Mouse (Mus musculus): Measurements from ENCODE around the gene Haus2. TPM values are rescaled to one million over a fixed set of nuclear protein-coding genes. Genes with fewer than 3 reads are reported as not detected.
A peak's percentile ranks its signal among the peaks of the same experiment; 100 is the strongest.

Haus2 gene
- polyA plus RNA-seq, 1 experiment from 2014 or later: 17.4 TPM

DNA sequence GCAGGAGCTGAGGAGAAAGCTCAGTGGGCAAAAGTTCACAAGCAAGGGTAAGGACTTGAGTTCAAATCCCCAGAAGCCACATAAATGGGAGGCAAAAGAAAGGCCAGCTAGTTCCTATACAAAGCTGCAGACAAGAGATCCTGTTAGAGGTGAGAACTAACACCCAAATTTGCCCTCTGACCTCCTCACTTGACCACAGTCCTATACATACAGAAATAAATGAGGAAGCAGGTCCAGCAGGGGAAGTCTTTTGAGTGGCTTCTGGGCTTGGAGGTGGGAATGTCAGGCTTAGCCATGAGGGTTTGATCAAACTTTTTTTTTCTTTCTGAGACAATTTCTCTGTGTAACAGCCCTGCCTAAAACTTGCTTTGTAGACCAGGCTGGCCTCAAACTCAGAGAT lies 13.7 kb downstream of the Haus2 start:
- no peaks in the 10 kb centered on the region for H3K4me1 ChIP-seq (replicated peaks)
- H3K9me3 ChIP-seq (replicated peaks): no peaks in the 10 kb centered on the region
- H3K27ac ChIP-seq: no peak overlapping the region
- no peaks in the 10 kb centered on the region for H3K27me3 ChIP-seq
- H3K4me2 ChIP-seq: no peak overlapping the region
- H3K36me3 ChIP-seq: peaks cover 25% of the 10 kb centered on the region
- H3K9ac ChIP-seq: no peak overlapping the region
- ATAC-seq (replicated peaks; ENCODE audit: insufficient number of reproducible peaks, insufficient read depth, low FRiP score, low read depth): no peak
- no peak overlapping the region for H3K4me3 ChIP-seq

DNA sequence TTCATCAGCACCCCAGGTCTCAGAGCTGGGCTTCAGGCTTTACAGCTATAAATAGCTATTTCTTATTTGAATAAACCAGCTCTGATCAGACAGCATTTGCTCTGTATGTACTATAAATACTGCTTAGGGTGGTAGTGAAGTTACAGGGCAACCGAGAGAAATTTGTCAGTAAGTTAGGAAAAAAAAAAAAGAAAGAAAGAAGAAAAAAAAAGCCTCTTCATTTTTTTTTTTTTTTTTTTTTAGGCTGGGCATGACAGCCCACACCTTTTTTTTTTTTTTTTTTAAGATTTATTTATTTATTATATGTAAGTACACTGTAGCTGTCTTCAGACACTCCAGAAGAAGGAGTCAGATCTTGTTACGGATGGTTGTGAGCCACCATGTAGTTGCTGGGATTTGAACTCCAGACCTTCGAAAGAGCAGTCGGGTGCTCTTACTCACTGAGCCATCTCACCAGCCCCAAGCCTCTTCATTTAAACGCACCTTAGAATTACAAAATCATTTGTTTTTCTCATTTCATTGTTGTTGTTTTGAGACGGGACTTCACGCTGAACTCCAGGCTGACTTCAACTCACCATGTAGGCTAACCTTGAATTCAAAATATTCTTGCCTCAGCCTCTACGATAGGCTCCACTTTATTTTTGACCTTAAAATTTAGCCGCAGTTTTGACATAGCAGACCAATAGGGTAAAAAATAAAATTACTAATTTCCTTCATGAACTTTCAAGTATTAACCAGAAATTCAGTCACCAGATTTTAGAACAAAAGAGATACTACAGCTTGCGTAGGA lies 19.1 kb downstream of the Haus2 start:
- 28% methylated on average over 10 of the region's 10 CpGs for WGBS
- Histone ChIP-seq H3K27me3 (no peaks in the 10 kb centered on the region), H3K4me3 (peak overlapping the region; percentile 64), H3K36me3 (no peaks in the 10 kb centered on the region), H3K4me1 (replicated peaks) (peaks cover 24% of the 10 kb centered on the region), H3K9ac (no peak overlapping the region; the same call in 1 of the 2 replicates), H3K9me3 (replicated peaks) (no peaks in the 10 kb centered on the region), H3K27ac (no peak overlapping the region), H3K4me2 (peak overlapping the region; percentile 70)
- ATAC-seq (replicated peaks; ENCODE audit: insufficient number of reproducible peaks, insufficient read depth, low FRiP score, low read depth): no peak

DNA sequence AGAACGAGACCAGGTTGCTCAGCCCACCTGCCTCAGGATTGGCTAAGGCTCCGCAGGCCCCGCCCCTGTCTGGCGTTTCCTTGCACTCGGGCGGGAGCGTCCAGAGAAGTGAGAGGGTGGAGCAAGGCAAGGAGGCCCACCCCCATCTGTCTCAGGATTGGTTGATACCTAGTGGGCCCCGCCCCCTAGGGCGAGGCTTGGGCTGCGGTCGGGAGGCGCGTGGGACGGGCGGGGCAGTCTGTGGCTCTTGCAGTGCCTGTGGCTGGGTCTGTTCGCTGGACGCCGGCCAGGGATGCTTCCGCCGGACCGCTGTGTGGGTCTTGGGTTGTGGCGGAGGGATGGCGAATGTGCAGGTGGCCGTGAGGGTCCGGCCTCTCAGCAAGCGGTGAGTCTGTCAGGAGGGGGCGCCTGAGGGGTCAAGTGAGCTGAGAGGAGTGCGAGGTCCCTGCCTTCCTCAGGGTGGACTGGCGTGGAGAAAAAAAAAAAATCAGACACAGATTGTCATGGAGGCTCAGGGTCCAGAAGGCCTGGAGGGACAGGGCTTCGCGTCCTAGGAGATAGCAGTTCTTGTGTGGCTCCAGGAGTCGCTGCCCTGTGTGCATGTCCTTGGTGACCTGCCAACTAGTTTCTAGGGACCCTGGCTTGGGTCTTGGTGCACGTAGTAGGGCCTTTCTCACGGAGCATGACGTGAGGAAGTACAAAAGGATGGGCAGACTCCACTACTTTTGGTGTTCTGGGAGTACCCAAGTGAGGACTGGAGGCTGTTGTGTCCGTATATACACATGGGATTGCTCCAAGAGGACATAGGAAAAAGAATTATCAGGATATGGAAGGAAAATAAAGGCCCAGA lies 19.9 kb downstream of the Haus2 start, which contains the start of gene Stard9:
Stard9 (plus strand) TSS at position 236 of the 850 bp plus-strand sequence.
- Histone ChIP-seq H3K4me2 (peak within 1 kb of the TSS; percentile 70), H3K9me3 (replicated peaks) (no peaks in the 10 kb centered on the region), H3K27me3 (no peaks in the 10 kb centered on the region), H3K36me3 (peaks cover 3% of the 10 kb centered on the region; the same call in 1 of the 2 replicates), H3K4me3 (peak within 1 kb of the TSS; percentile 64), H3K9ac (peak within 1 kb of the TSS; percentile 53), H3K4me1 (replicated peaks) (peaks cover 24% of the 10 kb centered on the region), H3K27ac (peak within 1 kb of the TSS; percentile 63)
- WGBS: 2% methylated on average over 36 of the region's 36 CpGs
- ATAC-seq (replicated peaks; ENCODE audit: insufficient number of reproducible peaks, insufficient read depth, low FRiP score, low read depth): peak; percentile 100

DNA sequence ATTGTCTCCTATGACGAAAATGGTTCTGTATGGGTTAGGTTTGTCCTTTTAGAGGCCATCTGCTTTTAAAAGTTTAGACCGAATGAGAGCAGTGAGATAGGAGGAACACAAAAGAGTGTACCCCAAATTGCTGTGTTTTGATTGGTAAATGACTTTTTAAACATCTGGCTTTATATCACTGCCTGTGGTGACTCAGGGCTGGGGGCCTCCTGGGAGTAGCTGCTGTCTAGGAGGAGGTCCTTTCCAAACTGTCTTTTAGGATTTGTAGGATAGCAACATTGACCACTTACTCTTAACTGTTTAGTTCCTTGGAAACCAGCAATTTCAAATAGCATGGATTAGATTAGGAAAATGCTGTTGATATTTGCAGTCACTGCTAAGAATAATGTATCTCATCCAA lies 21.1 kb downstream of the Haus2 start:
- no peaks in the 10 kb centered on the region for H3K9me3 ChIP-seq (replicated peaks)
- no peak overlapping the region for H3K9ac ChIP-seq
- no peak overlapping the region for H3K27ac ChIP-seq
- peak overlapping the region; percentile 70 for H3K4me2 ChIP-seq
- H3K4me1 ChIP-seq (replicated peaks): peaks cover 24% of the 10 kb centered on the region
- no peak for ATAC-seq (replicated peaks; ENCODE audit: insufficient number of reproducible peaks, insufficient read depth, low FRiP score, low read depth)
- H3K4me3 ChIP-seq: peak overlapping the region; percentile 64; the same call in 1 of the 2 replicates
- H3K27me3 ChIP-seq: no peaks in the 10 kb centered on the region
- 73% methylated on average over 2 of the region's 2 CpGs for WGBS
- peaks cover 12% of the 10 kb centered on the region; the same call in 1 of the 2 replicates for H3K36me3 ChIP-seq

DNA sequence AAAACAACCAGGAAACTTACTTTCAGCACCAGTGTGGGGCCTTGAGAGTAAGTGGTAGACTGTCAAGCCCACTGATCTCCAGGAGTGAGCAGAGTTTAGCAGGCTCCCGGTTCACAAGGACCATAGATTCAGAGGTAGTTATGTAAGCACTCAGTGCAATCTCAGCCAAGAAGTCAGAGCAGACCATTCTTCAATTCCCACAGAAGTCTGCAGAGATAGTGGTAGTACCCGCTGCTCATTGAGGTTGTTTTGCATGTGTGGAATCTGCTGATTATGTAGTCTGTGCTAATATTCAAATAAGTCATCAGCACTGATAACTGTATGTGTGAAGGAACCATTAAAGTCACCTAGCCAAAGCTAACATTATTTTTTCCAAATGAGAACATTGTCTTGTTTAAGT lies 21.5 kb downstream of the Haus2 start:
- Histone ChIP-seq H3K27ac (no peak overlapping the region), H3K4me3 (0 out of 2 replicates have a peak overlapping the region, but pooled peaks have one; percentile 64), H3K4me1 (replicated peaks) (peaks cover 24% of the 10 kb centered on the region), H3K9me3 (replicated peaks) (no peaks in the 10 kb centered on the region), H3K27me3 (no peaks in the 10 kb centered on the region), H3K4me2 (peak overlapping the region; percentile 70), H3K36me3 (peaks cover 16% of the 10 kb centered on the region; the same call in 1 of the 2 replicates), H3K9ac (no peak overlapping the region)
- ATAC-seq (replicated peaks; ENCODE audit: insufficient number of reproducible peaks, insufficient read depth, low FRiP score, low read depth): no peak
- WGBS: 31% methylated on average over 2 of the region's 2 CpGs

DNA sequence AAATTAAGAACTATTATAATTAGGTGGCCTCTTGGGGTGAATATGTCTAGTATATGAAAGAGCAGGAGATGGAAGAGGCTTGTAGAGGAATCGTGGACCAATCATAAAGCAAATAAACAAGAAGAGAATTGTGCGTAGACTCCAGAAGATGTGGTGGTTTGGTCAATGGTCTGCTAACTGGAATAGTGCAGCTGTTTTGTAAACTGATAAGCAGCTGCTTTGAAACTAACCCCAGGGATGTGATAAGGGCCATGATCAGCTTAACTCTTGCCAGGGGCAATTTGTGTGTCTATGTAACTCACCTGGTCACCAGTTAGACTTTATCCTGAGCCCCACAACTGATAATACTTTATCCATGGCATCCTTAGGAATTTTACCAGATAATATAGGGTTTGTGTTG lies 22.3 kb downstream of the Haus2 start:
- WGBS: 55% methylated on average over 2 of the region's 2 CpGs
- Histone ChIP-seq H3K9me3 (replicated peaks) (no peaks in the 10 kb centered on the region), H3K27me3 (no peaks in the 10 kb centered on the region), H3K4me3 (no peak overlapping the region), H3K27ac (0 out of 2 replicates have a peak overlapping the region, but pooled peaks have one; percentile 21), H3K4me2 (no peak overlapping the region), H3K9ac (no peak overlapping the region), H3K36me3 (peaks cover 16% of the 10 kb centered on the region; the same call in 1 of the 2 replicates), H3K4me1 (replicated peaks) (peaks cover 24% of the 10 kb centered on the region)
- no peak for ATAC-seq (replicated peaks; ENCODE audit: insufficient number of reproducible peaks, insufficient read depth, low FRiP score, low read depth)

DNA sequence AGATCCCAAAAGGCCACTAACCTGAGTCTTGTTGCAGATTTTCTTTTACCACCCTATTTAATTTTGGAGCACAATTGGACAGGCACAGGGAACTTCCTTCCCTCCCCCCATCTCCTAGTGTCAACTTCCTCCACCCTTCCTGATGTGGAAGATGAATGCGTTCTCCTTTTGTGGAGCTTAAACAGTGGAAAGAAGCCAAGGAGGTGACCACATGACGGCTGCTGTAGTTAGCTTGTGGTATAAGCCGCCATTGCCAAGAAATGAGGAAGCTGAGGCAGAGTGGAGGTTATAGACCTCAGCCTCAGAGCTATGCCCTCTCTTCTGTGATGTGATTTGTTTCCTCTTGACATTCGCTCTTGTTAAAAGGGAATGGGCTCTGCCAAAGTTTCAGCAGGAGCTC lies 22.8 kb downstream of the Haus2 start:
- no peaks in the 10 kb centered on the region for H3K9me3 ChIP-seq (replicated peaks)
- ATAC-seq (replicated peaks; ENCODE audit: insufficient number of reproducible peaks, insufficient read depth, low FRiP score, low read depth): no peak
- H3K9ac ChIP-seq: no peak overlapping the region
- 65% methylated on average over 4 of the region's 4 CpGs for WGBS
- H3K27ac ChIP-seq: 0 out of 2 replicates have a peak overlapping the region, but pooled peaks have one; percentile 21
- H3K27me3 ChIP-seq: no peaks in the 10 kb centered on the region
- H3K4me1 ChIP-seq (replicated peaks): peaks cover 24% of the 10 kb centered on the region
- H3K36me3 ChIP-seq: peaks cover 16% of the 10 kb centered on the region; the same call in 1 of the 2 replicates
- no peak overlapping the region for H3K4me3 ChIP-seq
- H3K4me2 ChIP-seq: no peak overlapping the region

DNA sequence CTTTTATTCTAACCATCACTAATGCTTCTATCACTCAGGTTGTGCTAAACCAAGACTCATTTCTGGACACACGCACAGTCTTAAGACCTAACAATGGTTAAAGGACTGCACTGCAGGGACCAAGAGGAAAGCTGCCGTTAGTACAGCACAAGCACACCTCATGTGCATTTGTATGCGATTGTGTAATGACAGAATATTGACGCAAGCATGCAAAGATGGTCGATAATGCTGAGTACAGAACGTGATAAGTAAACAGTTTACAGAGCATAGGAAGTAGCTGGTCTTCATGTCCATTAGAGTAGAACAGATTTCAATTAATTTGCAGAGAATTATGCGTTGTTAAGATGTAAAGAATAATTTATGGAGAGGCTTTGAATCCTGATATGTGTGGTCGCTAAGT lies 31.7 kb downstream of the Haus2 start:
- Histone ChIP-seq H3K27me3 (no peaks in the 10 kb centered on the region), H3K27ac (no peak overlapping the region), H3K36me3 (no peaks in the 10 kb centered on the region), H3K4me2 (no peak overlapping the region), H3K4me3 (no peak overlapping the region), H3K4me1 (replicated peaks) (no peaks in the 10 kb centered on the region; the same call in 1 of the 2 replicates), H3K9me3 (replicated peaks) (no peaks in the 10 kb centered on the region), H3K9ac (no peak overlapping the region)
- WGBS: 88% methylated on average over 8 of the region's 8 CpGs
- no peak for ATAC-seq (replicated peaks; ENCODE audit: insufficient number of reproducible peaks, insufficient read depth, low FRiP score, low read depth)

DNA sequence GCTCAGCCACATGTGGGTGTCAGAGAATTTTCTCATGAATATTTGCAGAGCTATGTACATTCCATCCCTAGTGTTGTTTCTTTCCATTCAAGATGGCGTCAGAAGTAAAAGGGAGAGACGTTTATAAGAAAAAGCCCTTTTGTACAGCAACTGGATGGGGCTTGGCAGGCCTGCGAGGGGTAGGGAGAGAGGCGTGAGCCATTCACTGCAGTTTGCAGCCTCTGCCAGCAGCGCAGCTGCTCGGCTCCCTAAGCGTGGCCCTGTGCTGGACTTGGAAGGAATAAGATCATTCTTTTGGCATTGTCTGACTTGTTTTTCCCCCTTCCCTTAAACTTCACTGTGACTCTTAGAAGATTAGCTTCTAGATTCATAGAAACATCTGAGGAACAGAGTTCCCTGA lies 34.7 kb downstream of the Haus2 start:
- WGBS: 63% methylated on average over 7 of the region's 7 CpGs
- H3K36me3 ChIP-seq: no peaks in the 10 kb centered on the region
- peak overlapping the region; percentile 51 for H3K27ac ChIP-seq
- no peak overlapping the region for H3K9ac ChIP-seq
- H3K4me2 ChIP-seq: no peak overlapping the region
- H3K27me3 ChIP-seq: no peaks in the 10 kb centered on the region
- H3K4me1 ChIP-seq (replicated peaks): no peaks in the 10 kb centered on the region; the same call in 1 of the 2 replicates
- no peaks in the 10 kb centered on the region for H3K9me3 ChIP-seq (replicated peaks)
- ATAC-seq (replicated peaks; ENCODE audit: insufficient number of reproducible peaks, insufficient read depth, low FRiP score, low read depth): peak; percentile 62
- no peak overlapping the region for H3K4me3 ChIP-seq

DNA sequence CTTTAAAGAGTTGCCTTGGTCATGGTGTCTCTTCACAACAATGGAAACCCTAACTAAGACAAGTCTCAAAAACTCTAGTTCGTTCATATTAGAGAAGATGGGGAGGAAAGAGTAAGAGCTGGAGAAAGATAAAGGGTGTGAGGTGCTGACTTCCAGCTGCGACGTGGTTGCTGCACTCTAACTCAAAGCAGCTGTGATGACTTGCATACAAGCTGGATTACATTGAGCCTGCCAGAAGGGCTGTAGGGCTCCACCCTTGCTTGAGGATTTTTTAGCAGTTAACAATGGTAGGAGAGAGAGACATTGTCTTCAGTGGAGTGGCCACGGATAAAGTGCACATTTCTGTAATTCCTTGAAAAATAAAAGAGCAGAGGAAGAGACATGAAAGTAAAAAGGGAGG lies 37.6 kb downstream of the Haus2 start:
- WGBS: 51% methylated on average over 4 of the region's 4 CpGs
- Histone ChIP-seq H3K4me3 (no peak overlapping the region), H3K4me1 (replicated peaks) (no peaks in the 10 kb centered on the region; the same call in 1 of the 2 replicates), H3K9me3 (replicated peaks) (no peaks in the 10 kb centered on the region), H3K4me2 (no peak overlapping the region), H3K27me3 (no peaks in the 10 kb centered on the region), H3K36me3 (no peaks in the 10 kb centered on the region), H3K27ac (no peak overlapping the region), H3K9ac (no peak overlapping the region)
- ATAC-seq (replicated peaks; ENCODE audit: insufficient number of reproducible peaks, insufficient read depth, low FRiP score, low read depth): no peak

DNA sequence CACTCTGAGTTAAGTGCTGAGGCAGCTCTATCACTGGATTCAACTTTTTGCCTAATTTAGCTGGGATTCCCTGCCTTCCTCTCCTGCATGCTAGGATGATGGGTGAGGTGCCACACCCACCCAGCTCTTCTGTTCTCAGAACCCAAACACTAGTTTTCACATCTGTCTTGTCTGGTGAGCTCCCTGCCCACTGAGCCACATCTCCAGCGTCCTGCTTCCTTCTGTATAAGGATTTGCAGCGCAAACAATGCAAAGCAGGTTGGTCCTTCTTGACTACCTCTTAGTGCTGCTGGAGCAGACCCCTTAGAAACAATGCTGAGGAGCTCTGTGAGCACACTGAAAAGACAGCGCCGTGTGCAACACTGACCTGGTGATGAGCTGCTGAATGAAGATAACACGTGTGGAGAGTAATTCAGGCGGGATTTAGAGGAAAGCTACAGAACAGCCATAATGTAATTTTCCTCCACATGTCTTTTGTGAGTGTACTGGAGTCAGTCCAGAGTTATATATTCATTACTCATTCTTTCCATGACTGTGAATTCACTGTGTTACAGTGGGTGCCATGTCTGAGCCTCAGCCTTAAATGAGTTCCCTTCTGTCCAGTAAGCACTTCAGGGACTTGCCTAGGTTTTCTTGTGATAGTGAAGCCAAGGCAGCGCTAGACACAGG lies 43.2 kb downstream of the Haus2 start:
- H3K4me3 ChIP-seq: no peak overlapping the region
- H3K4me1 ChIP-seq (replicated peaks): peaks cover 5% of the 10 kb centered on the region
- H3K9ac ChIP-seq: no peak overlapping the region
- no peaks in the 10 kb centered on the region for H3K36me3 ChIP-seq
- H3K4me2 ChIP-seq: no peak overlapping the region
- no peaks in the 10 kb centered on the region for H3K27me3 ChIP-seq
- ATAC-seq (replicated peaks; ENCODE audit: insufficient number of reproducible peaks, insufficient read depth, low FRiP score, low read depth): peak; percentile 62; the same call in 1 of the 2 replicates
- 51% methylated on average over 7 of the region's 7 CpGs for WGBS
- H3K9me3 ChIP-seq (replicated peaks): no peaks in the 10 kb centered on the region
- peak overlapping the region; percentile 46 for H3K27ac ChIP-seq
